In genomic region chr10:4387701-4388383, GRCm38 (mm10) we compare ENCODE assay signal across 8 mouse cellular contexts. TPM values are rescaled to one million over a fixed set of nuclear protein-coding genes. Genes with fewer than 3 reads are reported as not detected.
DNase-seq lines count a peak whose midpoint lies in the region; ATAC-seq and TF ChIP-seq lines count a peak whose summit lies in the region.

Gene Zbtb2 (minus strand): TSS chr10:4388108.

- H3K79me2 ChIP-seq in C2C12 (ENCODE audit: control insufficient read depth, insufficient read depth), result peaks cover 95% of the 10 kb centered on the region

- peak within 1 kb of the TSS; percentile 94 for H3ac ChIP-seq in C2C12 (ENCODE audit: control insufficient read depth, insufficient read length, low read depth)

- peak within 1 kb of the TSS; percentile 100 for H3K9ac ChIP-seq in heart, embryonic 12.5 days
- H3K9ac ChIP-seq in kidney, embryonic 16.5 days (replicated peaks; ENCODE audit: low read length), result peak within 1 kb of the TSS; percentile 99
- peak within 1 kb of the TSS; percentile 88 for H3K9ac ChIP-seq in liver, embryonic 14.5 days (replicated peaks)
- peak within 1 kb of the TSS; percentile 98 for H3K9ac ChIP-seq in stomach, embryonic 14.5 days (replicated peaks; ENCODE audit: low read depth, low read length)

- TF ChIP-seq CTCF in C2C12 (IDR thresholded peaks at IDR 0.05; ENCODE audit: control insufficient read depth, insufficient read depth, insufficient read length), result no peak
- TF ChIP-seq CTCF in bone marrow, adult 2 months (IDR thresholded peaks at IDR 0.05; ENCODE audit: control insufficient read depth, insufficient read depth, low read length), result no peak
- TF ChIP-seq CTCF in embryonic fibroblast, embryonic 13.5 days (IDR thresholded peaks at IDR 0.05; ENCODE audit: borderline replicate concordance, insufficient read depth, low read length), result no peak
- no peak for TF ChIP-seq CTCF in liver, embryonic 14.5 days (IDR thresholded peaks at IDR 0.05; ENCODE audit: low read depth)

- TF ChIP-seq POLR2A in bone marrow, adult 2 months (IDR thresholded peaks at IDR 0.05; ENCODE audit: borderline replicate concordance, control insufficient read depth, low read depth, low read length), result no peak
- no peak for TF ChIP-seq POLR2A in embryonic fibroblast, embryonic 13.5 days (IDR thresholded peaks at IDR 0.05; ENCODE audit: low read depth, low read length)

- peak in 2 of 3 experiments; percentile 50 to 55 for DNase-seq in liver, embryonic 14.5 days (ENCODE audit: low read depth in 3 of 3, low spot score in 3 of 3)
- peak; percentile 71 for DNase-seq in neural tube, embryonic 10.5 days (ENCODE audit: extremely low spot score, low spot score)

- peaks cover 9% of the 10 kb centered on the region for H3K4me1 ChIP-seq in bone marrow, adult 2 months (ENCODE audit: control insufficient read depth, insufficient read depth, low read length)
- H3K4me1 ChIP-seq in embryonic fibroblast, embryonic 13.5 days (ENCODE audit: control insufficient read depth, insufficient read depth, low read length), result peaks cover 10% of the 10 kb centered on the region
- peaks cover 51% of the 10 kb centered on the region for H3K4me1 ChIP-seq in heart, embryonic 12.5 days (replicated peaks)
- peaks cover 45% of the 10 kb centered on the region for H3K4me1 ChIP-seq in kidney, embryonic 16.5 days (ENCODE audit: insufficient read depth, low read length)
- H3K4me1 ChIP-seq in liver, embryonic 14.5 days (replicated peaks; ENCODE audit: control insufficient read depth in 2 of 2, insufficient read depth in 2 of 2, low read length in 1 of 2), result peaks cover 26 to 41% of the 10 kb centered on the region in 2 experiments
- H3K4me1 ChIP-seq in stomach, embryonic 14.5 days (ENCODE audit: control insufficient read depth, insufficient read depth, low read length), result peaks cover 26% of the 10 kb centered on the region

- H3K9me3 ChIP-seq in heart, embryonic 12.5 days (replicated peaks), result no peaks in the 10 kb centered on the region
- no peaks in the 10 kb centered on the region for H3K9me3 ChIP-seq in kidney, embryonic 16.5 days (ENCODE audit: low read length)
- H3K9me3 ChIP-seq in liver, embryonic 14.5 days (ENCODE audit: control insufficient read depth, low read length), result no peaks in the 10 kb centered on the region
- no peaks in the 10 kb centered on the region for H3K9me3 ChIP-seq in stomach, embryonic 14.5 days (ENCODE audit: control insufficient read depth, low read depth, low read length)

- under 1% methylated on average over 76 of the region's 87 CpGs for WGBS in bone marrow, adult 2 months
- WGBS in heart, embryonic 12.5 days, result 1% methylated on average over 66 of the region's 87 CpGs
- under 1% methylated on average over 59 of the region's 87 CpGs for whole genome bisulfite sequencing in kidney, embryonic 16.5 days
- WGBS in liver, embryonic 14.5 days (ENCODE audit: insufficient replicate concordance), result under 1% methylated on average over 81 of the region's 87 CpGs
- WGBS in stomach, embryonic 14.5 days, result 1% methylated on average over 54 of the region's 87 CpGs

- peak; percentile 37 for ATAC-seq in heart, embryonic 12.5 days (ENCODE audit: insufficient number of reproducible peaks, low FRiP score)
- peak; percentile 0; the same call in 1 of the 2 replicates for ATAC-seq in kidney, embryonic 16.5 days (ENCODE audit: low FRiP score, low TSS enrichment)
- peak; percentile 1; the same call in 1 of the 2 replicates for ATAC-seq in liver, embryonic 14.5 days (ENCODE audit: insufficient read depth)
- ATAC-seq in stomach, embryonic 14.5 days (ENCODE audit: insufficient number of reproducible peaks, insufficient read depth, low FRiP score, low read depth), result no peak

- H3K27ac ChIP-seq in bone marrow, adult 2 months (ENCODE audit: control insufficient read depth, insufficient read depth, low read depth, low read length, poor library complexity), result peak within 1 kb of the TSS; percentile 100
- peak within 1 kb of the TSS; percentile 98 for H3K27ac ChIP-seq in embryonic fibroblast, embryonic 13.5 days (ENCODE audit: insufficient read depth, low read length)
- H3K27ac ChIP-seq in heart, embryonic 12.5 days (ENCODE audit: poor library complexity, severe bottlenecking), result peak within 1 kb of the TSS; percentile 99
- peak within 1 kb of the TSS; percentile 99 for H3K27ac ChIP-seq in kidney, embryonic 16.5 days (ENCODE audit: low read length)
- H3K27ac ChIP-seq in liver, embryonic 14.5 days, result peak within 1 kb of the TSS; percentile 92
- H3K27ac ChIP-seq in stomach, embryonic 14.5 days (ENCODE audit: low read length), result peak within 1 kb of the TSS; percentile 99

- H3K36me3 ChIP-seq in C2C12 (ENCODE audit: control insufficient read depth, insufficient read depth), result peaks cover 13% of the 10 kb centered on the region
- H3K36me3 ChIP-seq in heart, embryonic 12.5 days, result peaks cover under 1% of the 10 kb centered on the region; the same call in 1 of the 2 replicates
- peaks cover 3% of the 10 kb centered on the region; the same call in 1 of the 2 replicates for H3K36me3 ChIP-seq in kidney, embryonic 16.5 days (ENCODE audit: insufficient read depth, low read length)
- H3K36me3 ChIP-seq in liver, embryonic 14.5 days (replicated peaks; ENCODE audit: control insufficient read depth, insufficient read depth, low read depth), result no peaks in the 10 kb centered on the region
- no peaks in the 10 kb centered on the region for H3K36me3 ChIP-seq in stomach, embryonic 14.5 days (ENCODE audit: control insufficient read depth, insufficient read depth, low read length)

- no peak for TF ChIP-seq EP300 in liver, embryonic 14.5 days (IDR thresholded peaks at IDR 0.05; ENCODE audit: low read depth)

- H3K27me3 ChIP-seq in C2C12 (ENCODE audit: control insufficient read depth, insufficient read depth, insufficient read length), result no peaks in the 10 kb centered on the region
- H3K27me3 ChIP-seq in heart, embryonic 12.5 days (replicated peaks), result no peaks in the 10 kb centered on the region
- no peaks in the 10 kb centered on the region for H3K27me3 ChIP-seq in kidney, embryonic 16.5 days (ENCODE audit: insufficient read depth, low read length)
- H3K27me3 ChIP-seq in liver, embryonic 14.5 days (ENCODE audit: control insufficient read depth, insufficient read depth, low read length), result no peaks in the 10 kb centered on the region
- no peaks in the 10 kb centered on the region for H3K27me3 ChIP-seq in stomach, embryonic 14.5 days (ENCODE audit: control insufficient read depth, insufficient read depth, low read length)

- peak within 1 kb of the TSS; percentile 87 for H3K4me3 ChIP-seq in C2C12 (ENCODE audit: insufficient read depth, poor library complexity, severe bottlenecking)
- peak within 1 kb of the TSS; percentile 79 for H3K4me3 ChIP-seq in bone marrow, adult 2 months (replicated peaks; ENCODE audit: control insufficient read depth, low read depth, low read length)
- peak within 1 kb of the TSS; percentile 83 for H3K4me3 ChIP-seq in embryonic fibroblast, embryonic 13.5 days (ENCODE audit: insufficient read depth, low read length)
- peak within 1 kb of the TSS; percentile 99 for H3K4me3 ChIP-seq in heart, embryonic 12.5 days
- H3K4me3 ChIP-seq in kidney, embryonic 16.5 days (ENCODE audit: low read length), result peak within 1 kb of the TSS; percentile 94
- H3K4me3 ChIP-seq in liver, embryonic 14.5 days (ENCODE audit: insufficient read depth in 1 of 2, low read depth in 2 of 2, low read length in 2 of 2), result peak within 1 kb of the TSS; percentile 89 to 96
- peak within 1 kb of the TSS; percentile 95 for H3K4me3 ChIP-seq in stomach, embryonic 14.5 days (ENCODE audit: low read depth, low read length)

- H3K4me2 ChIP-seq in heart, embryonic 12.5 days, result peak within 1 kb of the TSS; percentile 94
- peak within 1 kb of the TSS; percentile 89 for H3K4me2 ChIP-seq in kidney, embryonic 16.5 days (replicated peaks; ENCODE audit: low read depth, low read length)
- peak within 1 kb of the TSS; percentile 86 for H3K4me2 ChIP-seq in liver, embryonic 14.5 days (ENCODE audit: low read depth)
- peak within 1 kb of the TSS; percentile 81 for H3K4me2 ChIP-seq in stomach, embryonic 14.5 days (replicated peaks; ENCODE audit: low read depth, low read length)

- peaks cover 65% of the 10 kb centered on the region for H3K79me3 ChIP-seq in C2C12 (ENCODE audit: low read depth)

TF ChIP-seq in C2C12, 6 proteins besides CTCF, POLR2A, EP300 and RAD21:
- peak; percentile 27 for TF ChIP-seq USF1 (IDR thresholded peaks at IDR 0.05; ENCODE audit: low read depth)
- TF ChIP-seq CEBPB (IDR thresholded peaks at IDR 0.05; ENCODE audit: low read depth), result no peak
- TF ChIP-seq MYOD1 (IDR thresholded peaks at IDR 0.05; ENCODE audit: control insufficient read depth, insufficient read length, low read depth), result no peak
- TF ChIP-seq MAX (IDR thresholded peaks at IDR 0.05), result no peak

RNA-seq across cellular contexts. Expression of gene Zbtb2, which starts in this region (rescaled TPM):
- polyA plus RNA-seq in C2C12 (2012; fragmentation: generic; extraction: Trizol), result 7.9 TPM
- 2.9 and 7.6 TPM in 2 replicates for polyA plus RNA-seq in bone marrow, adult 2 months (2011; ENCODE audit: insufficient read depth, insufficient read length, low replicate concordance, missing spikeins)
- polyA plus RNA-seq in embryonic fibroblast, embryonic 13.5 days (2011; ENCODE audit: insufficient read length, low read depth, missing spikeins), result 7.1 and 10.6 TPM in 2 replicates
- polyA plus RNA-seq in heart, embryonic 12.5 days (2016; fragmentation: Nextera tagmentation; extraction: Ambion mirVana), result 13.4 and 14.2 TPM in 2 replicates
- polyA plus RNA-seq in kidney, embryonic 16.5 days (2015; fragmentation: Nextera tagmentation; extraction: Ambion mirVana), result 17.9 and 19.0 TPM in 2 replicates
- polyA plus RNA-seq in liver, embryonic 14.5 days (2012; rRNA removed), result 2.9 and 3.1 TPM in 2 replicates
- 3.0 and 4.7 TPM in 2 replicates for polyA plus RNA-seq in liver, embryonic 14.5 days (2014; fragmentation: Nextera tagmentation; extraction: Ambion mirVana)
- 14.5 and 15.6 TPM in 2 replicates for polyA plus RNA-seq in stomach, embryonic 14.5 days (2014; fragmentation: Nextera tagmentation; extraction: Ambion mirVana)
